Mouse (Mus musculus): ENCODE results near the gene Arid3b.

Arid3b gene

GRCm38 (mm10) chr9:57775736-57776135 lies 60.9 kb downstream of the Arid3b start:
- no peak for DNase-seq (ENCODE audit: inconsistent ontology term)

DNA sequence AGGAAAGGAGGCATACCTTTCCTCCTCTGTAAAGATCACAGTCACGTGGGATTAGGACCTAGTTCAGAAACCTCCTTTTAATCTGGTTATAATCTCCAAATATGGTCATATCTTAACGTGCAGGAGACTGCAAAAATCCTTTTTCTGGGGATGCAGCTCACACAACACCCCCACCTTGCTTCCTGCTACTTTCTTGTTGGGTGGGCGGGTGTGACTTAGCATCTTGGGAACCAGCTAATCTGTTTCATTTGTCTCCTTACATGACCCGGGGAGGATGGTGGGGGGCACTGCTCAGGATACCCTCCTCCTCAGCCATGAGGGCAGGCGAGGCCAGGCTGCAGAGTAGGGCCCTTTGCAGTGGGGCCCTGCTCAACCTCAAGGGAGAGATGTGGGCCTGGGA lies 61.6 kb downstream of the Arid3b start:
- DNase-seq (ENCODE audit: inconsistent ontology term) = no peak

GRCm38 (mm10) chr9:57774168-57774567 lies 62.4 kb downstream of the Arid3b start:
- DNase-seq (ENCODE audit: inconsistent ontology term) = no peak

GRCm38 (mm10) chr9:57773754-57774153 lies 62.8 kb downstream of the Arid3b start:
- DNase-seq (ENCODE audit: inconsistent ontology term) = no peak

DNA sequence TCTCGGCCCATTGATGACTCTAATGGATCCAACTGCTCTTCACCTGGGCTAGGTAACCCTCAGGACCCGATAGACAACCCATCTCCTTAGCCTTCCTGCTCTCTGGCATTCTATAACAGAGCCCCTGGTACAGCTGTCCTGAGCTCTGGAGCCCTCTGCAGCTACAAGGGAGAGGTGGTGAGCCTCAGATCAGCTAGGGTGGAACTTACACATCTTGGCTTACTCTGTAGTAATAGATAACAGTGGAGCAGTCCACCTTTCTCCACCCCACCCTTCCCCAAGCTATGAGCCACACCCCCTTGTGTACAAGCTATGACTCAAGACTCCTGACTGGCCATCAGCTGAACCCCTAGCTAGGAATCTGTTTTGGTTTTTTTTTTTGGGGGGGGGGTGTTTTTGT lies 65.8 kb downstream of the Arid3b start:
- no peak for DNase-seq (ENCODE audit: inconsistent ontology term)

- no peak for DNase-seq (ENCODE audit: inconsistent ontology term)
These were observed 66.4 kb downstream of the Arid3b start for GRCm38 (mm10) chr9:57770214-57770613.

- no peak for DNase-seq (ENCODE audit: inconsistent ontology term)
These were observed 67.0 kb downstream of the Arid3b start for GRCm38 (mm10) chr9:57769539-57770069.

DNA sequence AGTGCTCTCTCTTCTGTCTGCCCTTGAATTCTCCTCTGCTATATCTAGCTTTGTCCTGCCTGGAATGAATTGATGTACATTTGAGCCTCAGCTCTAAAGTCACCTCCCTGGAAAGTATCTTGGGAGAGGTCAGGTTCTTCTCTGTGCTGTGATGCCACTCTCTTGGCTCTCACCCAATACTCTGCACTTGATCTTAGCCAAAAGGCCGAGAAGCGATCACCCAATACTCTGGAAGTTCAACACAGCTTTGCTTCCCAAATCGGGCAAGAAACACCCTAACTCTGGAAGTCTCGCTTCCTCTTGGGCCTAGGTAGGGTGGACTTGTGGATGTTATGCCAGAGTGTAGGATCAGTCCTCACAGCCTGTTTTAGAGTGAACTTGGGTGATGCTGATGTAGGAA lies 69.4 kb downstream of the Arid3b start:
- DNase-seq (ENCODE audit: inconsistent ontology term) = no peak

GRCm38 (mm10) chr9:57766431-57766830 lies 70.2 kb downstream of the Arid3b start:
- no peak for DNase-seq (ENCODE audit: inconsistent ontology term)

DNA sequence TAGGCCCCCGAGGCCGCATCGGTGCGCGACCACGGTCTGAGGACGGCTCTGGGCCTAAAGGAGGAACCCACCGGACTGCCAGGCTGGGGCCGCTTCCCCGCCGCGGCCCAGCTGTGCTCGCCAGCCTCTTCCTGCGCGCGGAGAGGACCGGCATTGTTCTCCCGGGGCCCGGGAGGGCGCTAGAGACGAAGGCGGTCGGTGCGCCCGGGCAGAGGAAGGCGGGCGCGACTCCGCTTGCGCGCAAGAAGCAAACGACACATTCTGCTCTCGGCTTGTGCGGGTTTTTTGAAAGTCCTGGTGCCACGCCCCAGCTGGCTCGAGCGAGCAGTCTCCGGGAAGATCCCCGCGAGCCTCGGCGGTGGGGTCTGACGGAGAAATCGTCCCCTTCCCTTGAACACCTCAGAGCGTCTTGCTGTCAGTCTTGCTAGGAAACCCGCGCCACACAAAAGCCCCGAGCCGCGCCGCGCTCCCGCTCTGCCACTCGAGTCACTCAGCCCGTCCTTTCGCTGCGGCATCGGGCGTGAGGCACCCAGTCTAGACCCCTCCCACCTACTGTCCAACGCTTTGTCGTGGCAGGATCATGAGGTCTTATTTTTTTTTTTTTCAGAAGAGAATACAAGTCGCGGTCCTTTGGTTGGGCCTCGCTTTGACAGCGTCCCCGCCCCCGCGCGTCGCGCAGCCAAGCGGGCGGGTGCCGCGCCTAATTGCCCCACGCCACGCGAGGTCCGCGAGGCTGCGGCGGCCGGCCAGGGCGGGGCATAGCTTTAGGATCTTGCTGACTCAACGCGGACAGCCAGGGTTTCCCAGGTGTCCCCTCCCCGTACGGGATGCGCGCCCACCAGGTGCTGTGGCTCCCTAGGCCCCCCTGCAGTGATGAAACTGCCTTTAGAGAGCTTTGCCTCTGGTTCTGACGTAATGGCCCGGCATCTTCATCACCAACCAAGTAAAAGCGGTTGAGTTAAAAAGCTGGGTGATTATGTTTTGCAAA lies 70.9 kb downstream of the Arid3b start, which contains the start of gene Clk3:
Clk3 (minus strand) TSS at position 497 of the 988 bp plus-strand sequence.
- DNase-seq (ENCODE audit: inconsistent ontology term) = peak; percentile 81

- DNase-seq (ENCODE audit: inconsistent ontology term) = peak; percentile 97
These were observed 71.6 kb downstream of the Arid3b start for GRCm38 (mm10) chr9:57764974-57765363.

- peak; percentile 83 for DNase-seq (ENCODE audit: inconsistent ontology term)
These were observed 72.2 kb downstream of the Arid3b start for GRCm38 (mm10) chr9:57764147-57764973.

- DNase-seq (ENCODE audit: inconsistent ontology term) = peak; percentile 65
These were observed 74.0 kb downstream of the Arid3b start for GRCm38 (mm10) chr9:57762563-57762991.

GRCm38 (mm10) chr9:57761563-57762551 lies 74.7 kb downstream of the Arid3b start:
- DNase-seq (ENCODE audit: inconsistent ontology term) = peak; percentile 60

DNA sequence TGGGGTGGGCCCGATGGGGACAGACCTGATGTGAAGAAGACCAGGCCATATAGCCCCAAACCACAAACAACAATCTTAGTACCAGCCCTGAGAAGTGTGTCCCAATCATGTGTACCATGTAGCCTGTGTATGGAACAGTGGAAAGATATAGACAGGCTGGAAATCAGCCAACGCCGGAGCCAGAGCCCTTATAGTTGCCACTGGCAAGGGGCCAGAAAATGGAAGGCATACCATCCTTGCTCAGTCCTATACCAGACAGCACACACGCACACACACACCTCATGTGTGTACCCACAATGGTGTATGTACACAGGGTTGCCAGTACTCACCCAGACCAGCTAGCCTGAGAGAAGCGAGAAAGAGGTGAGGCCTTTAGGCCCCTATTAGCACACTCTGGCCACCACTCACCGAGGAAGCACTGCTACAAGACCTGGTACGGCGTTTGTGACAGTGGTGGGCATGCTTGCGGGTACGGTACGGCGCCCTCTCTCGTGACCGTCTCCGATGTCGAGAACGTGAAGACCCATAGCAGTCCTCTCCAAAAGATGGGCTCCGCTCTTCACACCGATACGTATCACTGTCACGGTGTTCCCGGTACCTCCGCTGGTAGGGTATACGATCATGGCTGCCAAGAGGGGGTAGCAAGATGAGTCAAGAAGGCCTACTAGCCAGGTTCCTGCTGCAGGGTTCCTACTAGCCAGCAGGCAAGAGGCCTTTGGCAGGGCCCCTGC lies 76.0 kb downstream of the Arid3b start:
- no peak for DNase-seq (ENCODE audit: inconsistent ontology term)

- peak; percentile 51 for DNase-seq (ENCODE audit: inconsistent ontology term)
These were observed 77.3 kb downstream of the Arid3b start for GRCm38 (mm10) chr9:57759289-57759688.

GRCm38 (mm10) chr9:57758528-57758927 lies 78.1 kb downstream of the Arid3b start:
- DNase-seq (ENCODE audit: inconsistent ontology term) = no peak

DNA sequence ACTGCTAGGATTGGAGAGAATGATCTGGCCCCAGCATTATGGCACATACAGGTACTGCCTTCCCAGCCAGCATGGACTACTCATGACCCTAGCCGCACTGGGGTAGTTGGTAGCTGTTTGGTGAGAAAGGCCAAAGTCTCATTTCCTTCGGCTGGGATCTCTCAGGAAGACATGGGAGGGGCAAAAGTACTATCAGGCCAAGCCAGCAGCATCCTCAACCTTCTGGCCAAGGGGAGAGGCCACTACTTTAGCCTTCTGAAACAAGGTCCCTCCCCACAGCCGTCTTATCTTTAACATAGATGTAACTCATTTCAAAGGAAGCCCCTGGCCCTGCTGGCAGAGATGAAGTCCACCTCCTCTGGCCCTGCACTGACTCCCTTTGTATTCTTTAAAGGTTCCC lies 79.0 kb downstream of the Arid3b start:
- no peak for DNase-seq (ENCODE audit: inconsistent ontology term)

GRCm38 (mm10) chr9:57750901-57751300 lies 85.7 kb downstream of the Arid3b start:
- DNase-seq (ENCODE audit: inconsistent ontology term) = no peak

GRCm38 (mm10) chr9:57748831-57749230 lies 87.8 kb downstream of the Arid3b start:
- DNase-seq (ENCODE audit: inconsistent ontology term) = no peak

All from Muller cell, postnatal 12 days (primary cell).